Mouse (Mus musculus): Measurements from ENCODE around the gene Olfr1350.
"Not testable (repeated sequence)": the region's sequence is repeated elsewhere in the genome, so short reads cannot be mapped to it uniquely, and the experiment has no call there.

The Olfr1350 gene

GRCm38 (mm10) chr7:6564541-6564940, at the start of gene Olfr1350:
Gene Olfr1350 (plus strand): TSS chr7:6564841.
- DNase-seq (ENCODE audit: low read depth, low spot score) = no peak

GRCm38 (mm10) chr7:6521666-6522065, 43.0 kb upstream of the Olfr1350 start:
- no peak for DNase-seq (ENCODE audit: low read depth, low spot score)

GRCm38 (mm10) chr7:6522850-6523249, 41.8 kb upstream of the Olfr1350 start, which contains the start of gene Olfr1349:
Gene Olfr1349 (minus strand): TSS chr7:6522950.
- no peak for DNase-seq (ENCODE audit: low read depth, low spot score)

GRCm38 (mm10) chr7:6525001-6525400, 39.6 kb upstream of the Olfr1350 start:
- peak; percentile 0 for DNase-seq (ENCODE audit: low read depth, low spot score)

- DNase-seq (ENCODE audit: low read depth, low spot score) = peak; percentile 23
These were observed 38.5 kb upstream of the Olfr1350 start for GRCm38 (mm10) chr7:6526141-6526540.

- peak; percentile 47 for DNase-seq (ENCODE audit: low read depth, low spot score)
These were observed 21.6 kb downstream of the Olfr1350 start for GRCm38 (mm10) chr7:6586096-6586759.

GRCm38 (mm10) chr7:6588766-6589165, 24.1 kb downstream of the Olfr1350 start:
- DNase-seq (ENCODE audit: low read depth, low spot score) = not testable (repeated sequence)

- no peak for DNase-seq (ENCODE audit: low read depth, low spot score)
These were observed 38.7 kb downstream of the Olfr1350 start for GRCm38 (mm10) chr7:6603331-6603730.
